In genomic region chr4:59491097-59491496, GRCm38 (mm10) we compare ENCODE assay signal across 26 mouse cellular contexts. TPM values are rescaled to one million over a fixed set of nuclear protein-coding genes. Genes with fewer than 3 reads are reported as not detected.
DNase-seq lines count a peak whose midpoint lies in the region; ATAC-seq and TF ChIP-seq lines count a peak whose summit lies in the region.
"Had no signal": no experiment of that assay in that cellular context is flagged by ENCODE, and none has a peak within 500 bp of the region (broad histone marks: within the 10 kb centered on the region; RNA-seq: fewer than 3 reads in every experiment).

No protein-coding gene starts in this region.

- peaks cover 48% of the 10 kb centered on the region for H3K36me3 ChIP-seq in liver, adult 2 months (ENCODE audit: control insufficient read depth, insufficient read depth, low read length)
- H3K36me3 ChIP-seq in liver, postnatal 0 days (replicated peaks; ENCODE audit: insufficient read depth, low read length): peaks cover 65% of the 10 kb centered on the region
- peaks cover 38% of the 10 kb centered on the region for H3K36me3 ChIP-seq in lung, embryonic 14.5 days (ENCODE audit: insufficient read depth)
- H3K36me3 ChIP-seq in midbrain, postnatal 0 days (ENCODE audit: insufficient read depth, low read length): peaks cover 7% of the 10 kb centered on the region; the same call in 1 of the 2 replicates

- H3K4me1 ChIP-seq in liver, adult 2 months (ENCODE audit: control insufficient read depth, insufficient read depth, low read length): no peaks in the 10 kb centered on the region
- H3K4me1 ChIP-seq in liver, postnatal 0 days (ENCODE audit: insufficient read depth): no peaks in the 10 kb centered on the region
- no peaks in the 10 kb centered on the region for H3K4me1 ChIP-seq in lung, embryonic 14.5 days (ENCODE audit: insufficient read depth)
- H3K4me1 ChIP-seq in lung, adult 2 months (ENCODE audit: control insufficient read depth, insufficient read depth, low read length): no peaks in the 10 kb centered on the region
- H3K4me1 ChIP-seq in midbrain, postnatal 0 days (ENCODE audit: insufficient read depth, low read length): no peaks in the 10 kb centered on the region
- H3K4me1 ChIP-seq: heart, embryonic 10.5 days; heart, embryonic 13.5 days had no signal

- H3K4me2 ChIP-seq in liver, postnatal 0 days (ENCODE audit: low read depth, low read length): no peak overlapping the region
- no peak overlapping the region for H3K4me2 ChIP-seq in lung, embryonic 14.5 days
- H3K4me2 ChIP-seq in midbrain, postnatal 0 days (ENCODE audit: low read depth, low read length, poor library complexity, severe bottlenecking): no peak overlapping the region
- H3K4me2 ChIP-seq: heart, embryonic 13.5 days; hindbrain, embryonic 14.5 days had no signal

- 93% methylated on average over 2 of the region's 2 CpGs for WGBS in liver, adult 2 months
- WGBS in liver, postnatal 0 days (ENCODE audit: insufficient replicate concordance): 93% methylated on average over 2 of the region's 2 CpGs
- 77% methylated on average over 2 of the region's 2 CpGs for WGBS in lung, embryonic 14.5 days
- WGBS in lung, adult 2 months: 81% methylated on average over 2 of the region's 2 CpGs
- WGBS in midbrain, postnatal 0 days: 88% methylated on average over 2 of the region's 2 CpGs

- peaks cover 2% of the 10 kb centered on the region; the same call in 1 of the 2 replicates for H3K79me2 ChIP-seq in liver, adult 2 months (ENCODE audit: control insufficient read depth, insufficient read depth, low read length)

- no peak overlapping the region for H3K9ac ChIP-seq in liver, adult 2 months (ENCODE audit: low read depth, low read length)
- no peak overlapping the region for H3K9ac ChIP-seq in liver, postnatal 0 days (replicated peaks)
- no peak overlapping the region for H3K9ac ChIP-seq in lung, embryonic 14.5 days
- no peak overlapping the region for H3K9ac ChIP-seq in midbrain, postnatal 0 days (replicated peaks; ENCODE audit: low read length, poor library complexity, severe bottlenecking)
- H3K9ac ChIP-seq: forebrain, postnatal 0 days; heart, embryonic 13.5 days; hindbrain, embryonic 14.5 days had no signal

- no peak overlapping the region for H3K27ac ChIP-seq in liver, adult 2 months (replicated peaks; ENCODE audit: insufficient read depth, low read depth, low read length)
- no peak overlapping the region for H3K27ac ChIP-seq in liver, postnatal 0 days (ENCODE audit: low read depth)
- no peak overlapping the region for H3K27ac ChIP-seq in lung, embryonic 14.5 days (ENCODE audit: low read depth)
- H3K27ac ChIP-seq in midbrain, postnatal 0 days (ENCODE audit: low read depth, low read length): no peak overlapping the region
- H3K27ac ChIP-seq: heart, adult 2 months; heart, embryonic 10.5 days; heart, embryonic 13.5 days; hindbrain, embryonic 14.5 days had no signal

- peak; percentile 17 for DNase-seq in liver, adult 2 months (ENCODE audit: extremely low read depth, low read depth, low spot score)
- DNase-seq in liver, postnatal 0 days: no peak
- peak; percentile 15 for DNase-seq in lung, embryonic 14.5 days
- DNase-seq in lung, adult 2 months: no peak
- DNase-seq in 416B (ENCODE audit: low read depth): peak; percentile 60
- DNase-seq in lung, postnatal 25 days (ENCODE audit: low spot score): peak; percentile 35
- no peak for DNase-seq in midbrain, postnatal 0 days (ENCODE audit: low spot score)
- no peak for DNase-seq in frontal cortex, postnatal 14 days (ENCODE audit: low spot score in 2 of 2)
- DNase-seq: adrenal gland, postnatal 10 days; adrenal gland, postnatal 36 days; B cell, adult 2 months; cerebellum, adult 18-20 months; cerebellum, adult 9-10 months; cerebellum, postnatal 14 days; forebrain, postnatal 0 days; gastrocnemius, postnatal 25 days; heart, adult 2 months; heart, postnatal 14 days; heart, postnatal 4 days had no signal

- TF ChIP-seq POLR2A in liver, adult 2 months (IDR thresholded peaks at IDR 0.05; ENCODE audit: extremely low read depth, insufficient read depth, low read length): no peak
- no peak for TF ChIP-seq POLR2A in lung, adult 2 months (IDR thresholded peaks at IDR 0.05; ENCODE audit: borderline replicate concordance, extremely low read depth, low read depth, low read length)

- no peak for TF ChIP-seq EP300 in liver, postnatal 0 days (IDR thresholded peaks at IDR 0.05; ENCODE audit: low read depth)

- no peak for ATAC-seq in liver, postnatal 0 days
- no peak for ATAC-seq in lung, embryonic 14.5 days (ENCODE audit: insufficient read depth)
- ATAC-seq in midbrain, postnatal 0 days (ENCODE audit: low FRiP score): no peak
- ATAC-seq: forebrain, embryonic 14.5 days; forebrain, postnatal 0 days; Patski had no signal

- no peak overlapping the region for H3K4me3 ChIP-seq in liver, adult 2 months (ENCODE audit: insufficient read depth, low read depth, low read length)
- no peak overlapping the region for H3K4me3 ChIP-seq in liver, postnatal 0 days (ENCODE audit: low read depth, low read length)
- no peak overlapping the region for H3K4me3 ChIP-seq in lung, embryonic 14.5 days (ENCODE audit: low read depth, low read length)
- no peak overlapping the region for H3K4me3 ChIP-seq in lung, adult 2 months (replicated peaks; ENCODE audit: extremely low read depth, low read depth, low read length)
- no peak overlapping the region for H3K4me3 ChIP-seq in midbrain, postnatal 0 days (ENCODE audit: low read depth, low read length)
- H3K4me3 ChIP-seq: heart, adult 2 months; heart, embryonic 10.5 days; heart, embryonic 13.5 days had no signal

- no peak for TF ChIP-seq CTCF in liver, adult 2 months (IDR thresholded peaks at IDR 0.05; ENCODE audit: low read depth, low read length)
- TF ChIP-seq CTCF in liver, postnatal 0 days (IDR thresholded peaks at IDR 0.05; ENCODE audit: low read depth): no peak
- TF ChIP-seq CTCF in lung, embryonic 14.5 days (IDR thresholded peaks at IDR 0.05; ENCODE audit: low read depth): no peak
- TF ChIP-seq CTCF in lung, adult 2 months (IDR thresholded peaks at IDR 0.05; ENCODE audit: insufficient read depth, low read length): no peak
- no peak for TF ChIP-seq CTCF in midbrain, postnatal 0 days (IDR thresholded peaks at IDR 0.05)

- no peaks in the 10 kb centered on the region for H3K27me3 ChIP-seq in liver, adult 2 months (ENCODE audit: control insufficient read depth, insufficient read depth, low read length)
- no peaks in the 10 kb centered on the region for H3K27me3 ChIP-seq in liver, postnatal 0 days (ENCODE audit: insufficient read depth, low read length)
- H3K27me3 ChIP-seq in lung, embryonic 14.5 days (ENCODE audit: insufficient read depth, low read length): no peaks in the 10 kb centered on the region
- H3K27me3 ChIP-seq in midbrain, postnatal 0 days (ENCODE audit: insufficient read depth, low read length): no peaks in the 10 kb centered on the region
- H3K27me3 ChIP-seq: CH12.LX; heart, embryonic 13.5 days; Patski had no signal

- no peaks in the 10 kb centered on the region for H3K9me3 ChIP-seq in liver, postnatal 0 days (ENCODE audit: low read length)
- H3K9me3 ChIP-seq in lung, embryonic 14.5 days (ENCODE audit: low read depth, low read length): no peaks in the 10 kb centered on the region
- no peaks in the 10 kb centered on the region for H3K9me3 ChIP-seq in midbrain, postnatal 0 days (ENCODE audit: low read length)
- H3K9me3 ChIP-seq: G1E; heart, embryonic 10.5 days; heart, embryonic 13.5 days had no signal

RNA-seq across cellular contexts. Expression of gene Susd1, which starts 52.7 kb away (rescaled TPM):
- 9.7 and 14.8 TPM in 2 replicates for total RNA-seq in liver, adult 2 months (2014; rRNA removed)
- polyA plus RNA-seq in liver, adult 2 months (2012; rRNA removed): 5.4 and 5.5 TPM in 2 replicates
- 7.2 and 7.4 TPM in 2 replicates for polyA plus RNA-seq in liver, postnatal 0 days (2015; fragmentation: Nextera tagmentation; extraction: Ambion mirVana)
- 5.1 and 5.6 TPM in 2 replicates for polyA plus RNA-seq in lung, embryonic 14.5 days (2014; fragmentation: Nextera tagmentation; extraction: Ambion mirVana)
- 1.9 and 3.1 TPM in 2 replicates for polyA plus RNA-seq in lung, adult 2 months (2012; rRNA removed)
- 8.6 and 8.9 TPM in 2 replicates for total RNA-seq in midbrain, postnatal 0 days (2014; rRNA removed)
- polyA plus RNA-seq in midbrain, postnatal 0 days (2015; fragmentation: Nextera tagmentation; extraction: Ambion mirVana): 2.0 and 2.2 TPM in 2 replicates

RNA-seq across cellular contexts. Expression of gene Ptbp3, which starts 58.1 kb away (rescaled TPM):
- 52.6 and 56.4 TPM in 2 replicates for total RNA-seq in liver, adult 2 months (2014; rRNA removed)
- 19.6 and 24.1 TPM in 2 replicates for polyA plus RNA-seq in liver, adult 2 months (2012; rRNA removed)
- polyA plus RNA-seq in liver, postnatal 0 days (2015; fragmentation: Nextera tagmentation; extraction: Ambion mirVana): 35.6 and 36.3 TPM in 2 replicates
- 69.6 and 74.6 TPM in 2 replicates for polyA plus RNA-seq in lung, embryonic 14.5 days (2014; fragmentation: Nextera tagmentation; extraction: Ambion mirVana)
- polyA plus RNA-seq in lung, adult 2 months (2012; rRNA removed): 30.3 and 40.5 TPM in 2 replicates
- 32.0 and 35.8 TPM in 2 replicates for total RNA-seq in midbrain, postnatal 0 days (2014; rRNA removed)
- polyA plus RNA-seq in midbrain, postnatal 0 days (2015; fragmentation: Nextera tagmentation; extraction: Ambion mirVana): 9.7 and 10.5 TPM in 2 replicates

Comparison
In these comparisons a context has a peak if more than half of its experiments do, and no peak if none do; other contexts are left out.
1. DNase-seq: peak in liver, adult 2 months (single experiment), lung, embryonic 14.5 days (single experiment), 416B (single experiment) and lung, postnatal 25 days (single experiment); none in liver, postnatal 0 days (single experiment), lung, adult 2 months (single experiment), midbrain, postnatal 0 days (single experiment) and frontal cortex, postnatal 14 days (0 of 2).